Mouse (Mus musculus): ENCODE data around the gene C1s1.

C1s1 gene

DNA sequence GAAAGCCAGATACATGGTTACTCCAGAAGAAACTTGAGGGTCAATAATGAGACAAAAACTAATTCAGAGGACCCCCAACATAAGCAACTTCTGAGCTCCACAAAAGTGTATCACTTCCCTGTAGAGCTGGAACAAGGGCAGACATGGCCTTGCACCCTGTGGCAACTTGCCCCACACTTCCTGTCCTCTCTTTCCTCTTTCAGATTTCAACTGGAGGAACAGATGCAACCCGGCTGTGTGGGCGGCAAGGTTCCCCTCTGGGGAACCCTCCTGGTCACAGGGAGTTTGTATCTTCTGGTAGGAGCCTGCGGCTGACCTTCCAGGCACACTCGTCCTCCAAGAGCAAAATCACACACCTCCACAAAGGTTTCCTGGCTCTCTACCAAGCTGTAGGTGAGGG is 37.1 kb downstream of the C1s1 start:
- no peak for TF ChIP-seq GATA4 (IDR thresholded peaks at IDR 0.05; ENCODE audit: insufficient replicate concordance, low read length)

DNA sequence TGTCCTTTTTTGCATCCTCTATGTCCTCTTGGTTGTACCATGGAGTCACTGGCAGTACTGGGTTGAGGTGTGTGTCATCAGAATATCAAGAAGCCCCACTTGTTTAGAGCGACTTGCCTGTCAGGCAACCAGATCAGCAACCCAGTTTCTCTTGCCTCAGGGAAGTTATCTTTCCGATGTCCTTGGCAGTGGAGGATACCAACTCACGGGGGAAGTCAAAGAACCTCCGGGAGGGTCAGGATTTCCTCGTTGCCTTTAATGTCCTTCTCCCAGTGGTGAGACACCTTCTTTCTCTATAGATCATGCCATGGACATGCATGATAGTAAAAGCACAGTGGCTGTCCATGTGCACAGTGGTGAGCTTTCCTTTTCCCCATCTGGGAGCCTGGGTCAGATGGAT is 40.1 kb downstream of the C1s1 start:
- no peak for TF ChIP-seq GATA4 (IDR thresholded peaks at IDR 0.05; ENCODE audit: insufficient replicate concordance, low read length)

GRCm38 (mm10) chr6:124501473-124501872 is 40.7 kb downstream of the C1s1 start:
- no peak for TF ChIP-seq GATA4 (IDR thresholded peaks at IDR 0.05; ENCODE audit: insufficient replicate concordance, low read length)

GRCm38 (mm10) chr6:124499914-124500566 is 42.1 kb downstream of the C1s1 start:
- no peak for TF ChIP-seq GATA4 (IDR thresholded peaks at IDR 0.05; ENCODE audit: insufficient replicate concordance, low read length)

- TF ChIP-seq GATA4 (IDR thresholded peaks at IDR 0.05; ENCODE audit: insufficient replicate concordance, low read length) = no peak
Measured at GRCm38 (mm10) chr6:124496054-124496453, 46.1 kb downstream of the C1s1 start.

- no peak for TF ChIP-seq GATA4 (IDR thresholded peaks at IDR 0.05; ENCODE audit: insufficient replicate concordance, low read length)
Measured at GRCm38 (mm10) chr6:124493886-124494285, 48.3 kb downstream of the C1s1 start.

DNA sequence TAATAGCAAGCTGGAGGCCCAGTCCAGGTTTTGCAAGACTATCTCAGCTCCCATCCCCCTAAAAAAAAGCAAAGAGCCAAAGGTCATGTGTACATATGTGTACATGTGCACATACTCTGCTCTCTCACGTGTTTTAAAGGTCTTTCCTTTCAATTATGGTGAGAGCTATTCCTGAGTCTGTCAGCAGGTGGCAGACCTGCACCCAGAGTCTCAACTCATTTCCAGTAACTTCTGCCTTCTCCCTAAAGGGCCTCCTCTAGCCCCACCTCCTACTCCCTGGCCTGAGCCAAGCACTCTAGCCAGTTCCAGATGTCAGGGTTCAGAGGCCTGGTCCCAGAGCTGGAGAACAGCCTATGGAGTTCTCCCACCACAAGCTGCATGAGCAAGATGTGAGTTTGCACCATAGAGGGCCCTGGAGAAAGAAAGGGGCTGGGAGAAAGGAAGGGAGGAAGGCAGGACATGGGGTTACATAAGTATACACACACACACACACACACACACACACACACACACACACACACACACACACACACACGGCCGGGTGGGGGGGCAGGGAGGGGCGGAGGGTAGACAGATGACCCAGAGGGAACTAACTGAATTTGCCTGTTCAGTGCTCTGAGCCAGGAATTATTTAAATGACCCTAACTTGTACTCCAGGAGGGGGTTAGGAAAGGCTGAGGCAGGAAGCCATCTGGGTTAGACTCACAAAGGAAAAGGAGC is 49.2 kb downstream of the C1s1 start, which contains the start of gene C1rl:
Gene C1rl, plus strand, starts transcription at position 272 of the 720 bp plus-strand sequence.
- TF ChIP-seq GATA4 (IDR thresholded peaks at IDR 0.05; ENCODE audit: insufficient replicate concordance, low read length) = no peak

DNA sequence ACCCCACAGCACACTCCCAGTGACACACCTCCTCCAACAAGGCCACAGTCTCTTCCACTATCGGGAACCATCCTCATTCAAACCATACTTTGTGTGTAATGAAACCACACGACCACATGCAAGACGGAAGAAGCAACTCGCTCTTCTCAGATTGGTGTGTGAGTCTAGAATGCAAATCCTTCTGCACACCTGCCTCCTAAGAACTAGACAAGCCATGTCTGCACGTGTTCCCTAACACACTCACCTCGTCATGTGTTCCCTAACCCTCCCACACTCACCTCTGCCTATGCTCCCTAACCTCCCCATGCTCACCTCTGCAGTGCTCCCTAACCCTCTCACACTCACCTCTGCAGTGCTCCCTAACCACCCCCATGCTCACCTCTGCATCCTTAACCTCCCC is 50.7 kb downstream of the C1s1 start:
- TF ChIP-seq GATA4 (IDR thresholded peaks at IDR 0.05; ENCODE audit: insufficient replicate concordance, low read length) = no peak

GRCm38 (mm10) chr6:124488952-124489351 is 53.2 kb downstream of the C1s1 start:
- no peak for TF ChIP-seq GATA4 (IDR thresholded peaks at IDR 0.05; ENCODE audit: insufficient replicate concordance, low read length)

- no peak for TF ChIP-seq GATA4 (IDR thresholded peaks at IDR 0.05; ENCODE audit: insufficient replicate concordance, low read length)
Measured at GRCm38 (mm10) chr6:124487509-124487908, 54.6 kb downstream of the C1s1 start.

GRCm38 (mm10) chr6:124485414-124486144 is 56.6 kb downstream of the C1s1 start:
- no peak for TF ChIP-seq GATA4 (IDR thresholded peaks at IDR 0.05; ENCODE audit: insufficient replicate concordance, low read length)

DNA sequence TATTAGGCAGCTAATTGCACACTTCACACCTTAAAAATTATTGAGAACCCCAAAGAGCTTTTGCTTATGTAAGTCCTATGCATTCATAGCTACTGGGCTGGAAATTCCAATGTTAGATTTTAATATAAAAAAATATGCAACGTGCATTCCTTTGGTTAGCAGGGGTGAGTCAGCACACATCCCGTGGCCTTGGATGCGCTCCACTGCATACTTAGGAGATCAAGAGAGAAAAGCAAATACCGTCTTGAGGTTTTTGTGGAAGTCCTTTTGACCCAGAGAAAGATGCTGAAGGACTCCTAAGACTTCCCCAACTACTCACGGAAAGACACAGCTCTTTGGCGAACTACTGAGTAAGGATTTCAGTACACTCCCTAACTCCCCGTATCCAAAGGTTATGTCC is 57.3 kb downstream of the C1s1 start:
- TF ChIP-seq GATA4 (IDR thresholded peaks at IDR 0.05; ENCODE audit: insufficient replicate concordance, low read length) = no peak

- no peak for TF ChIP-seq GATA4 (IDR thresholded peaks at IDR 0.05; ENCODE audit: insufficient replicate concordance, low read length)
Measured at GRCm38 (mm10) chr6:124481571-124481970, 60.6 kb downstream of the C1s1 start.

Data from liver, adult (tissue).